Mouse (Mus musculus) C2C12 (cell line): ENCODE results near the gene Krt18.

Experiments used
- CTCF ChIP-seq: IDR thresholded peaks from one replicate; pipeline ENCODE4 v1.5.1; 2011; ENCODE audit not compliant: control insufficient read depth, insufficient read depth, insufficient read length
- MYOG ChIP-seq: IDR thresholded peaks from one replicate; pipeline ENCODE4 v1.6.1; 2011; ENCODE audit not compliant: control insufficient read depth, insufficient read length; ENCODE audit errors: extremely low read depth

- no peak for TF ChIP-seq CTCF
- TF ChIP-seq MYOG, result no peak
Observed at GRCm38 (mm10) chr15:102072963-102073558, 45.1 kb downstream of the Krt18 start.
